Mouse (Mus musculus): Measurements from ENCODE around the gene 2310034C09Rik.
"Not testable (repeated sequence)": the region's sequence is repeated elsewhere in the genome, so short reads cannot be mapped to it uniquely, and the experiment has no call there.

Gene 2310034C09Rik

DNA sequence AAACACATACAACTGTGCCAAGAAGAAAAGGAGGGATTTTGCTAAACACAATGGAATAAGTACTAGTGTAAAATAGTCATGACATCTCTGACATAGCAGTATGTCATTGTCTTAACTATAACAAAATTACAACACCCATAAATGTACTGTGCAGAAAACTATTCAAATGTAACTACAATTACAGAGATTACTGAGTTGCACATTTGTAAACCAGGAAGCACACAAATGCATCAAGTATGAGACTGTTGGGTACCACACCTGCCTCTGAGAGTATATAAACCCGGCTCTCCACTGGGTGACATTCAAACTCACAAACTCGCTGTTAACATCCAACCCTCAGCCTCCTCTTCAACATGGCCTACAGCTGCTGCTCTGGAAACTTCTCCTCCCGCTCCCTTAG is at the start of gene 2310034C09Rik:
TSS of gene 2310034C09Rik (plus strand) at position 301 of the 400 bp plus-strand sequence.
- DNase-seq (ENCODE audit: low spot score), result not testable (repeated sequence)

- DNase-seq (ENCODE audit: low spot score), result no peak
These were observed 47.9 kb upstream of the 2310034C09Rik start for GRCm38 (mm10) chr16:88710757-88711156.

GRCm38 (mm10) chr16:88711245-88711644 is 47.4 kb upstream of the 2310034C09Rik start:
- DNase-seq (ENCODE audit: low spot score), result no peak

DNA sequence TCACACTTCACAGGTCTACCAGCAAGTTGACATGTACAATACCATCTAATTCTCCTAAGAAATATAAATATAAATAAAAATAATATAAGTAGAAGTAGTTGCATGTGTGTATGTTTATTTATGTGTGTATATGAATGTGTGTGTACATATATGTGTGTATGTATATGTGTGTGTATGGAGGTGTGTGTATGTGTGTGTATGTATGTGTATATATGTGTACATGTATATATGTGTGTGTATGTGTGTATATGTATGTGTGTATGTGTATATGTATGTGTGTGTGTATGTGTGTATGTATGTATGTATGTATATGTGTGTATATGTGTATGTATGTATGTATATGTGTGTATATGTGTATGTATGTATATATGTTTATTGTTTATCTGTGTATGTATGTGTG is 42.1 kb upstream of the 2310034C09Rik start:
- no peak for DNase-seq (ENCODE audit: low spot score)

DNA sequence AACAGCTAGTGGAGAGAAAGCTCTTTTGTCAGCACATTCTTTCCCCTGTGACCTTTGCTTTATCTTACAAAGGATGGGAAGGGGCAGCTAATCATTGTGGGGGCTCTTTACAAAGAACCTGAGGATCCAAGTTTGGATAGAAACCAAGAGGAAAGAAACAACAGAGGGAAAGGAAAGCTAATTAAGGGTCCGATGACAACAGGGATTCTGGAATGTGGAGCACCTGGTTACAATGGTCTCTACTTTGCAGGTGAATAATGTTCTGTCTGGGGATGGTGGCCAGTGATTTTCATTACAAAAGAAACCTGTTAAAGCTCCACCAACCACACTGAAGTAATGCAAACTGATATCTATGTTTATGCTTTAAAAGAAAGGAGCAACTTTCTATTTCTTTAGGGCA is 38.6 kb upstream of the 2310034C09Rik start:
- DNase-seq (ENCODE audit: low spot score), result no peak

DNA sequence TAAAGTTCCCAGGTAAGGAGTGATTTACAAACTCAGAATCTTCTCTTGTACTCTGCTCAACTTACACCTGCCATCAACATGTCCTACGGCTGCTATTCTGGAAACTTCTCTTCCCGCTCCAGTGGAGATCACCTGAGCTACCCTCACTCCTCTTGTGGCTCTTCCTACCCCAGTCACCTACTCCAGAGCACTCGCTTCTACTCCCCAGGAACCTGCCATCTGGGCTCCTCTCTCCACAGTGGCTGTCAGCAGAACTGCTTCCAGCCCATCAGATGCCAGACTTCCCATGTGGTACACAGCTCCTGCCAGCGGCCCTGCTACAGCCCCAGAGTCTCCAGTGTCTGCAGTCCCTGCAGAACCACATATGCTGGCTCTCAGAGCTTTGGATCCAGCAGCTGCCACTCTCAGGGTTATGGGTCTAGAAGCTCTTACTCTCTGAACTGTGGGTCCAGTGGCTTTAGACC is 29.8 kb upstream of the 2310034C09Rik start, which contains the start of gene Krtap13-1:
TSS of gene Krtap13-1 (plus strand) at position 51 of the 464 bp plus-strand sequence.
- no peak for DNase-seq (ENCODE audit: low spot score)

GRCm38 (mm10) chr16:88735391-88735790 is 23.3 kb upstream of the 2310034C09Rik start:
- DNase-seq (ENCODE audit: low spot score), result no peak

- no peak for DNase-seq (ENCODE audit: low spot score)
These were observed 13.8 kb upstream of the 2310034C09Rik start for GRCm38 (mm10) chr16:88744750-88745340.

- DNase-seq (ENCODE audit: low spot score), result no peak
These were observed 10.7 kb upstream of the 2310034C09Rik start for GRCm38 (mm10) chr16:88747943-88748342.

GRCm38 (mm10) chr16:88751535-88751934 is 7.1 kb upstream of the 2310034C09Rik start, which contains the start of gene Krtap13:
TSS of gene Krtap13 (minus strand) at chr16:88751635.
- not testable (repeated sequence) for DNase-seq (ENCODE audit: low spot score)

DNA sequence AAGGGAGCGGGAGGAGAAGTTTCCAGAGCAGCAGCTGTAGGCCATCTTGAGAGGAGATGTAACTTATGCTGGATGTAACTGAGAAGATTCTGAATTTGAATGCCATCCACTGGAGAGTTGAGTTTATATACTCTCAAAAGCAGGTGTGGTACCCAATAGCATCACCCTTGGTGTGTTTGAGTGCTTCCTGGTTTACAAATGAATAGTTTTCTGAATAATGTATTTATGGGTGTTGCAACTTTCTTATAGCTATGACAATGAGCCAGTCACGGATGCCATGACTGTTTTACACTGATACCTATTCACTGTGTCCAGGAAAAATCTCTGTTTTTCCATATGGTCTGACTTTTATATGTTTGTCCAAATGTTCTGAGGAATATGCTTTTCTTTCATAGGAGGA is 15.5 kb downstream of the 2310034C09Rik start, which contains the start of gene 2310057N15Rik:
TSS of gene 2310057N15Rik (minus strand) at position 101 of the 400 bp plus-strand sequence.
- no peak for DNase-seq (ENCODE audit: low spot score)

DNA sequence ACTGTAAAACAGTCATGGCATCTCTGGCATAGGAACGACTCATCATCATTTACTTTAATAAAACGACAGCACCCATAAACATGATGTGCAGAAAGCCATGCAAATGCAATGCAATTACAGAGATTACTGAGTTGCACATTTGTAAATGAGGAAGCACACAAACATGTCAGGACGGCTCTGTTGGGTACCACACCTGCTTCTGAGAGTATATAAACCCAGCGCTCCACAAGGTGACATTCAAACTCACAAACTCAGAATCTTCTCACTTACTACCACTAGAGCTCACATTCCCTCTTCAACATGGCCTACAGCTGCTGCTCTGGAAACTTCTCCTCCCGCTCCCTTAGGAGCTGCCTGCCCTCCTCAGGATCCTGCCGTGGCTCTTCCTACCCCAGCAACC is 18.9 kb downstream of the 2310034C09Rik start, which contains the start of gene Gm5965:
TSS of gene Gm5965 (plus strand) at position 301 of the 400 bp plus-strand sequence.
- no peak for DNase-seq (ENCODE audit: low spot score)

GRCm38 (mm10) chr16:88786786-88787185 is 28.1 kb downstream of the 2310034C09Rik start:
- DNase-seq (ENCODE audit: low spot score), result no peak

Data from urinary bladder, postnatal 10 days (tissue).